Mouse (Mus musculus) heart, embryonic 16.5 days (tissue): ENCODE results near the gene Rai1. TPM values are rescaled to one million over a fixed set of nuclear protein-coding genes. Genes with fewer than 3 reads are reported as not detected.

Experiments used
- ATAC-seq: fragments of 200-750 bp; cut with Nextera tagmentation; replicated peaks from 2 replicates; pipeline ENCODE4 v1.8.0; 2017; ENCODE audit warnings: moderate number of reproducible peaks; ENCODE audit not compliant: insufficient read depth, low FRiP score; ENCODE audit errors: extremely low read depth
- H3K27ac ChIP-seq: fragments of 300-500 bp; sonication (generic); 2 replicates; pipeline ENCODE4 v1.5.1; 2014; ENCODE audit warnings: mild to moderate bottlenecking, low read length, control low read depth, moderate library complexity
- H3K27me3 ChIP-seq: fragments of 300-500 bp; sonication (generic); 2 replicates; pipeline ENCODE4 v1.6.1; 2014; ENCODE audit warnings: low read length, mixed read lengths; ENCODE audit not compliant: control insufficient read depth, insufficient read depth
- H3K36me3 ChIP-seq: fragments of 300-500 bp; sonication (generic); 2 replicates; pipeline ENCODE4 v1.6.1; 2014; ENCODE audit not compliant: control insufficient read depth, insufficient read depth
- H3K4me1 ChIP-seq: fragments of 300-500 bp; sonication (generic); 2 replicates; pipeline ENCODE4 v1.6.1; 2014; ENCODE audit warnings: low read length, mixed read lengths; ENCODE audit not compliant: control insufficient read depth, insufficient read depth
- H3K4me2 ChIP-seq: fragments of 300-500 bp; sonication (generic); 2 replicates; pipeline ENCODE4 v1.6.1; 2014; ENCODE audit warnings: low read depth, mild to moderate bottlenecking, control low read depth, low read length
- H3K4me3 ChIP-seq: fragments of 300-500 bp; sonication (generic); 2 replicates; pipeline ENCODE4 v1.5.1; 2014; ENCODE audit warnings: mild to moderate bottlenecking, control low read depth, low read length
- H3K9ac ChIP-seq: fragments of 300-500 bp; sonication (generic); 2 replicates; pipeline ENCODE4 v1.6.1; 2014; ENCODE audit warnings: low read length, control low read depth
- H3K9me3 ChIP-seq: fragments of 300-500 bp; sonication (generic); replicated peaks from 2 replicates; pipeline ENCODE4 v1.6.1; 2016; ENCODE audit warnings: low read length; ENCODE audit not compliant: control insufficient read depth
- WGBS: fragments of 180-500 bp; shearing (Covaris S2); extraction: QIAGEN DNeasy Blood & Tissue Kit; methylation state at CpG from one replicate; pipeline ENCODE4 v1.1.7; 2014; 5-methylcytosine and 5-hydroxymethylcytosine counted together
- polyA plus RNA-seq: library from polyadenylated mRNA; unstranded; fragments of >200 nt; fragmentation: Nextera tagmentation; extraction: Ambion mirVana; gene quantifications from 2 replicates; pipeline ENCODE4 v1.2.1, GENCODE M21; 2015

Gene Rai1
- polyA plus RNA-seq, 1 experiment from 2014 or later: 15.7 TPM

- no peak overlapping the region for H3K9ac ChIP-seq
- 51% methylated on average over 5 of the region's 5 CpGs for WGBS
- H3K4me1 ChIP-seq: peaks cover 48% of the 10 kb centered on the region
- H3K27me3 ChIP-seq: no peaks in the 10 kb centered on the region
- no peaks in the 10 kb centered on the region for H3K36me3 ChIP-seq
- no peaks in the 10 kb centered on the region for H3K9me3 ChIP-seq
- H3K4me2 ChIP-seq: no peak overlapping the region
- ATAC-seq: no peak
- H3K4me3 ChIP-seq: no peak overlapping the region
- no peak overlapping the region for H3K27ac ChIP-seq
Observed at GRCm38 (mm10) chr11:60148591-60148990, 43.8 kb downstream of the Rai1 start.

- ATAC-seq: no peak
- no peak overlapping the region for H3K4me3 ChIP-seq
- H3K9ac ChIP-seq: no peak overlapping the region
- H3K4me2 ChIP-seq: no peak overlapping the region
- no peaks in the 10 kb centered on the region for H3K36me3 ChIP-seq
- H3K4me1 ChIP-seq: peaks cover 48% of the 10 kb centered on the region
- H3K27me3 ChIP-seq: no peaks in the 10 kb centered on the region
- no peaks in the 10 kb centered on the region for H3K9me3 ChIP-seq
- H3K27ac ChIP-seq: no peak overlapping the region
- 48% methylated on average over 3 of the region's 3 CpGs for WGBS
Observed at GRCm38 (mm10) chr11:60149086-60149485, 44.3 kb downstream of the Rai1 start.

GRCm38 (mm10) chr11:60150677-60151076 is 45.9 kb downstream of the Rai1 start:
- Histone ChIP-seq H3K4me2 (no peak overlapping the region), H3K9ac (no peak overlapping the region), H3K27ac (no peak overlapping the region), H3K4me3 (no peak overlapping the region), H3K9me3 (no peaks in the 10 kb centered on the region), H3K4me1 (peaks cover 39% of the 10 kb centered on the region), H3K36me3 (no peaks in the 10 kb centered on the region), H3K27me3 (no peaks in the 10 kb centered on the region)
- WGBS: 71% methylated on average over 3 of the region's 3 CpGs
- no peak for ATAC-seq

GRCm38 (mm10) chr11:60152339-60152738 is 47.5 kb downstream of the Rai1 start:
- Histone ChIP-seq H3K27me3 (no peaks in the 10 kb centered on the region), H3K36me3 (0 out of 2 replicates have a peak, but pooled peaks cover 3% of the 10 kb centered on the region), H3K4me3 (no peak overlapping the region), H3K27ac (no peak overlapping the region), H3K4me1 (peaks cover 22% of the 10 kb centered on the region), H3K9ac (no peak overlapping the region), H3K4me2 (no peak overlapping the region), H3K9me3 (no peaks in the 10 kb centered on the region)
- 38% methylated on average over 1 of the region's 1 CpGs for WGBS
- ATAC-seq: no peak

GRCm38 (mm10) chr11:60153936-60154335 is 49.1 kb downstream of the Rai1 start:
- WGBS: 89% methylated on average over 3 of the region's 3 CpGs
- no peak overlapping the region for H3K27ac ChIP-seq
- no peaks in the 10 kb centered on the region for H3K9me3 ChIP-seq
- ATAC-seq: no peak
- no peak overlapping the region for H3K4me2 ChIP-seq
- 0 out of 2 replicates have a peak, but pooled peaks cover 3% of the 10 kb centered on the region for H3K36me3 ChIP-seq
- peaks cover 9% of the 10 kb centered on the region for H3K4me1 ChIP-seq
- H3K27me3 ChIP-seq: no peaks in the 10 kb centered on the region
- no peak overlapping the region for H3K9ac ChIP-seq
- no peak overlapping the region for H3K4me3 ChIP-seq

GRCm38 (mm10) chr11:60155690-60156089 is 50.9 kb downstream of the Rai1 start:
- 90% methylated on average over 5 of the region's 5 CpGs for WGBS
- no peak overlapping the region for H3K27ac ChIP-seq
- no peak overlapping the region for H3K4me3 ChIP-seq
- no peaks in the 10 kb centered on the region for H3K9me3 ChIP-seq
- H3K9ac ChIP-seq: no peak overlapping the region
- H3K4me1 ChIP-seq: peaks cover 10% of the 10 kb centered on the region
- H3K36me3 ChIP-seq: 0 out of 2 replicates have a peak, but pooled peaks cover 7% of the 10 kb centered on the region
- no peak for ATAC-seq
- no peaks in the 10 kb centered on the region for H3K27me3 ChIP-seq
- H3K4me2 ChIP-seq: no peak overlapping the region

- Histone ChIP-seq H3K4me1 (peaks cover 35% of the 10 kb centered on the region), H3K27ac (no peak overlapping the region), H3K4me2 (no peak overlapping the region), H3K4me3 (no peak overlapping the region), H3K36me3 (0 out of 2 replicates have a peak, but pooled peaks cover 8% of the 10 kb centered on the region), H3K27me3 (no peaks in the 10 kb centered on the region), H3K9me3 (no peaks in the 10 kb centered on the region), H3K9ac (no peak overlapping the region)
- 87% methylated on average over 4 of the region's 4 CpGs for WGBS
- no peak for ATAC-seq
Observed at GRCm38 (mm10) chr11:60158271-60158670, 53.5 kb downstream of the Rai1 start.

- H3K9ac ChIP-seq: no peak overlapping the region
- ATAC-seq: no peak
- peaks cover 52% of the 10 kb centered on the region for H3K4me1 ChIP-seq
- WGBS: 77% methylated on average over 5 of the region's 5 CpGs
- no peaks in the 10 kb centered on the region for H3K27me3 ChIP-seq
- H3K4me3 ChIP-seq: no peak overlapping the region
- 0 out of 2 replicates have a peak, but pooled peaks cover 8% of the 10 kb centered on the region for H3K36me3 ChIP-seq
- no peaks in the 10 kb centered on the region for H3K9me3 ChIP-seq
- no peak overlapping the region for H3K4me2 ChIP-seq
- no peak overlapping the region for H3K27ac ChIP-seq
Observed at GRCm38 (mm10) chr11:60159955-60160354, 55.1 kb downstream of the Rai1 start.

GRCm38 (mm10) chr11:60160454-60161114 is 55.8 kb downstream of the Rai1 start:
- no peak for ATAC-seq
- Histone ChIP-seq H3K27me3 (no peaks in the 10 kb centered on the region), H3K4me2 (no peak overlapping the region), H3K4me3 (no peak overlapping the region), H3K9ac (no peak overlapping the region; the same call in 1 of the 2 replicates), H3K9me3 (no peaks in the 10 kb centered on the region), H3K4me1 (peaks cover 54% of the 10 kb centered on the region), H3K27ac (peak overlapping the region; percentile 21; the same call in 1 of the 2 replicates), H3K36me3 (0 out of 2 replicates have a peak, but pooled peaks cover 8% of the 10 kb centered on the region)
- WGBS: 54% methylated on average over 3 of the region's 3 CpGs
